Mouse (Mus musculus): ENCODE results near the gene Cbfa2t2. TPM values are rescaled to one million over a fixed set of nuclear protein-coding genes. Genes with fewer than 3 reads are reported as not detected.

The Cbfa2t2 gene
- total and polyA plus RNA-seq, 2 experiments from 2014 or later, result 31.9 to 41.8 TPM

GRCm38 (mm10) chr2:154425522-154425921 is 10.8 kb upstream of the Cbfa2t2 start:
- no peak overlapping the region for H3K4me2 ChIP-seq (ENCODE audit: low read depth)
- peak; percentile 43; the same call in 1 of the 2 replicates for TF ChIP-seq CTCF (IDR thresholded peaks at IDR 0.05; ENCODE audit: low read depth)
- H3K27me3 ChIP-seq (ENCODE audit: insufficient read depth, low read length), result no peaks in the 10 kb centered on the region
- 90% methylated on average over 3 of the region's 3 CpGs for WGBS
- no peak for DNase-seq
- H3K36me3 ChIP-seq (ENCODE audit: insufficient read depth), result no peaks in the 10 kb centered on the region
- no peaks in the 10 kb centered on the region for H3K9me3 ChIP-seq (ENCODE audit: low read length)
- no peak for ATAC-seq
- H3K27ac ChIP-seq (ENCODE audit: low read depth, low read length), result no peak overlapping the region
- H3K4me3 ChIP-seq (ENCODE audit: low read depth, low read length), result no peak overlapping the region
- H3K4me1 ChIP-seq (ENCODE audit: insufficient read depth), result peaks cover 12% of the 10 kb centered on the region
- H3K9ac ChIP-seq, result no peak overlapping the region

GRCm38 (mm10) chr2:154426188-154426904 is 9.9 kb upstream of the Cbfa2t2 start:
- Histone ChIP-seq H3K9ac (peak overlapping the region; percentile 74), H3K9me3 (ENCODE audit: low read length) (no peaks in the 10 kb centered on the region), H3K27ac (ENCODE audit: low read depth, low read length) (peak overlapping the region; percentile 86), H3K36me3 (ENCODE audit: insufficient read depth) (no peaks in the 10 kb centered on the region), H3K4me1 (ENCODE audit: insufficient read depth) (peaks cover 11% of the 10 kb centered on the region), H3K4me2 (ENCODE audit: low read depth) (peak overlapping the region; percentile 65), H3K4me3 (ENCODE audit: low read depth, low read length) (peak overlapping the region; percentile 36), H3K27me3 (ENCODE audit: insufficient read depth, low read length) (no peaks in the 10 kb centered on the region)
- peak; percentile 61 for DNase-seq
- no peak for TF ChIP-seq CTCF (IDR thresholded peaks at IDR 0.05; ENCODE audit: low read depth)
- WGBS, result 2% methylated on average over 25 of the region's 25 CpGs
- ATAC-seq, result peak; percentile 79

- H3K4me1 ChIP-seq (ENCODE audit: insufficient read depth), result peaks cover 7% of the 10 kb centered on the region
- peak overlapping the region; percentile 65 for H3K4me2 ChIP-seq (ENCODE audit: low read depth)
- peak overlapping the region; percentile 74 for H3K9ac ChIP-seq
- no peak for TF ChIP-seq CTCF (IDR thresholded peaks at IDR 0.05; ENCODE audit: low read depth)
- DNase-seq, result no peak
- no peaks in the 10 kb centered on the region for H3K27me3 ChIP-seq (ENCODE audit: insufficient read depth, low read length)
- ATAC-seq, result no peak
- no peaks in the 10 kb centered on the region for H3K9me3 ChIP-seq (ENCODE audit: low read length)
- peak overlapping the region; percentile 36 for H3K4me3 ChIP-seq (ENCODE audit: low read depth, low read length)
- H3K27ac ChIP-seq (ENCODE audit: low read depth, low read length), result peak overlapping the region; percentile 86
- H3K36me3 ChIP-seq (ENCODE audit: insufficient read depth), result no peaks in the 10 kb centered on the region
- 33% methylated on average over 11 of the region's 11 CpGs for WGBS
These were observed 9.1 kb upstream of the Cbfa2t2 start for GRCm38 (mm10) chr2:154426905-154427852.

GRCm38 (mm10) chr2:154427853-154428360 is 8.4 kb upstream of the Cbfa2t2 start:
- TF ChIP-seq CTCF (IDR thresholded peaks at IDR 0.05; ENCODE audit: low read depth), result no peak
- Histone ChIP-seq H3K27me3 (ENCODE audit: insufficient read depth, low read length) (no peaks in the 10 kb centered on the region), H3K9ac (no peak overlapping the region), H3K4me2 (ENCODE audit: low read depth) (no peak overlapping the region), H3K4me1 (ENCODE audit: insufficient read depth) (peaks cover 7% of the 10 kb centered on the region), H3K36me3 (ENCODE audit: insufficient read depth) (no peaks in the 10 kb centered on the region), H3K4me3 (ENCODE audit: low read depth, low read length) (no peak overlapping the region), H3K27ac (ENCODE audit: low read depth, low read length) (no peak overlapping the region), H3K9me3 (ENCODE audit: low read length) (no peaks in the 10 kb centered on the region)
- 23% methylated on average over 17 of the region's 17 CpGs for WGBS
- DNase-seq (no peak), ATAC-seq (no peak)

- TF ChIP-seq CTCF (IDR thresholded peaks at IDR 0.05; ENCODE audit: low read depth), result no peak
- H3K4me2 ChIP-seq (ENCODE audit: low read depth), result no peak overlapping the region
These were observed 5.7 kb upstream of the Cbfa2t2 start for GRCm38 (mm10) chr2:154430566-154430965.

GRCm38 (mm10) chr2:154432696-154433095 is 3.6 kb upstream of the Cbfa2t2 start:
- no peak overlapping the region for H3K4me2 ChIP-seq (ENCODE audit: low read depth)
- no peak overlapping the region for H3K9ac ChIP-seq
- H3K4me1 ChIP-seq (ENCODE audit: insufficient read depth), result peaks cover 7% of the 10 kb centered on the region; the same call in 1 of the 2 replicates
- H3K27me3 ChIP-seq (ENCODE audit: insufficient read depth, low read length), result no peaks in the 10 kb centered on the region
- H3K9me3 ChIP-seq (ENCODE audit: low read length), result no peaks in the 10 kb centered on the region
- 76% methylated on average over 2 of the region's 2 CpGs for whole genome bisulfite sequencing
- no peak overlapping the region for H3K27ac ChIP-seq (ENCODE audit: low read depth, low read length)
- TF ChIP-seq CTCF (IDR thresholded peaks at IDR 0.05; ENCODE audit: low read depth), result no peak
- no peak for ATAC-seq
- no peaks in the 10 kb centered on the region for H3K36me3 ChIP-seq (ENCODE audit: insufficient read depth)
- H3K4me3 ChIP-seq (ENCODE audit: low read depth, low read length), result no peak overlapping the region
- no peak for DNase-seq

More at GRCm38 (mm10) chr2:154430566-154430965, 5.7 kb upstream of the Cbfa2t2 start:
- Histone ChIP-seq H3K4me3 (ENCODE audit: low read depth, low read length) (no peak overlapping the region), H3K27me3 (ENCODE audit: insufficient read depth, low read length) (no peaks in the 10 kb centered on the region), H3K9me3 (ENCODE audit: low read length) (no peaks in the 10 kb centered on the region), H3K36me3 (ENCODE audit: insufficient read depth) (no peaks in the 10 kb centered on the region), H3K27ac (ENCODE audit: low read depth, low read length) (no peak overlapping the region), H3K9ac (no peak overlapping the region), H3K4me1 (ENCODE audit: insufficient read depth) (peaks cover 7% of the 10 kb centered on the region)
- 90% methylated on average over 2 of the region's 2 CpGs for WGBS
- ATAC-seq (no peak), DNase-seq (no peak)

All from forebrain, postnatal 0 days (tissue).